Mouse (Mus musculus): ENCODE measurements around the gene Dnah2. TPM values are rescaled to one million over a fixed set of nuclear protein-coding genes. Genes with fewer than 3 reads are reported as not detected.

Dnah2 gene
- polyA plus RNA-seq, 1 experiment from 2014 or later = 0.36 TPM

DNA sequence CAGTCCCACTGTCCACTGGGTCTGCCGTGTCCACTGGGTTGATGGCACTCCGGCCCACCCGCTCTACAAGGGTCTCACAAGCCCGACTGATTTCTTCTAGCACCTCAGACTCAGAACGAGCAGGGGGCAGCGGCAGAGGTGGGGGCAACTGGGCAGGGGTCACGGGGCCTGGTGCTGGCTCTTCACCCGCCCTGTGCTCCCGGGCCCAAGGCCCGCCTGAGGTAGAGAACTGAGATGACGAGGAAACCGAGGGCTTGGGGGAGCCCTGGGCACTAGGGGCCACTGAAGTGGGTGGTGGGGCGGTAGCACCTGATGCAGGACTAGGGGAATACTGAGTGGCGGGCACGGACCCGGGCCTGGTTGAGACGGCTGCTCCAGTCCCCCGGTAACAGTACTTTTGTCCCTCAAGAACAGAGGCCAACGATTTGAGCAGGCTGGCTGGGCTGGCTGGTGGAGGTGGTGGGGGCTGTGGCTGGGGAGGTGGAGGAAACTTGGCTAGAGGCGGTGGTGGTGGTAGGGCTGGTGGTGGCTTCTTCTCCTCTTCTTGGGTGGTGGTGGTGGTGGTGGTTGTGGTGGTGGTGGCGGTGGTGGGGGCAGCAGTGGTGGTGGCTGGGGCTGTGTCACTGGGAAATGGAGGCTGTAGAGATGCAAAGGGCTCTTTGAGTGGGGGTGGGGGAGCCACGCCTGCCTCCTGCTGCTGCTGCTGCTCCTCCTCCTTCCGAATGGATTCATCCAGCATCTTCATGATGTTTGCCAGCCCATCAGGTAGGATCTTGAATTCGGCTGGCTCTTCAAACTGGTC is 144.1 kb downstream of the Dnah2 start:
- H3K4me1 ChIP-seq (ENCODE audit: control insufficient read depth in 2 of 2, insufficient read depth in 2 of 2, low read length in 2 of 2) = peaks cover 7% of the 10 kb centered on the region in 2 experiments
- H3K27me3 ChIP-seq (ENCODE audit: control insufficient read depth, insufficient read depth, low read length) = no peaks in the 10 kb centered on the region
- no peak overlapping the region for H3K9ac ChIP-seq (ENCODE audit: low read length)
- no peak for ATAC-seq (ENCODE audit: insufficient number of reproducible peaks, insufficient read depth, low FRiP score, low read depth)
- no peaks in the 10 kb centered on the region for H3K9me3 ChIP-seq (ENCODE audit: control insufficient read depth, low read length)
- no peak overlapping the region for H3K4me2 ChIP-seq (ENCODE audit: low read length)
- H3K36me3 ChIP-seq (ENCODE audit: control insufficient read depth, insufficient read depth, low read length) = peaks cover 83% of the 10 kb centered on the region
- no peak overlapping the region for H3K4me3 ChIP-seq (ENCODE audit: control insufficient read depth in 1 of 2, insufficient read depth in 1 of 2, low read depth in 1 of 2, low read length in 2 of 2)
- 92% methylated on average over 24 of the region's 24 CpGs for WGBS
- H3K27ac ChIP-seq (replicated peaks in 1 of 2; ENCODE audit: control insufficient read depth in 1 of 2, insufficient read depth in 1 of 2, low read depth in 2 of 2, low read length in 2 of 2) = no peak overlapping the region

DNA sequence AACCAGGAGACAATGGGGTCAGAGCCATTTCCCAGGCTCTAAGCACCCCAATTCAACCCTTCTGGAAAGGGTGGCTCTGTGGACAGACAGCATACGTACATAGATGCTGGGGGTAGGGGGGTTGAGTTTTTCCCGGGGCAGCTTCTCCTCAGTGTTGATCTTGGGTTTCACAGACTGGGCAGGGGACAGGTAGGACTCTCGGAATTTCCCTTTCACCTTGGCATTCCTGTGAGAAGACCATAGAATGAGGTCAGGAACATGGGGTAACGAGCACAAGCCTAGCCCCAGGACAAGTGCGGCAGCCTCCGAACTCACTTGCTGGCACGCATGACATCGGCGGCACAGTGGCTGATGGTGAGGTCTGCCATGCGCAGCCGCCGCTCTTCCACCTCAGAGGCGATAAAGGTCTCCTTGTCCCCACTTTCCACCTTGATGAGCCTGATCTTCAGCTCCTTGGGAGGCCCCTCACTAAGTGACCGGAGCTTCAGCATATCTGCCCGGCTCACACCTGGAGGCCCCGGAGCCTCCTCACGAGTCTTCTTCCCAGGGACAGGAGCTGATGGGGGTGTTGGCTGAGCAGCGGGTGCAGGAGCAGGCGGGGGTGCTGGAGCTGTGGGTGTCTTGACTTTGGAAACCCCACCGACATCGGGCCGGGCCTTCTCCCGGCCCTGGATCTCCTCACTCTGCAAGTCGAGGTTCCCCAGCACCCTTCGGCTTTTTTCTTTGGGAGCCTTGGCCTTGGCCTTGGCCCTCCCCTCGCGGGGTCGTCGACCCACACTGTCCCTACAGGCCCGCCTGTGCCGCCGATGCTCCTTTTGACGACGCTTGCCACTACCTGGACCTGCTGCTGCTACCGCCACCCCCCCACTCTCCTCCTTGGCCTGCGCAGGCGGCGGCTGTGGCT is 145.0 kb downstream of the Dnah2 start:
- no peaks in the 10 kb centered on the region for H3K27me3 ChIP-seq (ENCODE audit: control insufficient read depth, insufficient read depth, low read length)
- no peak overlapping the region for H3K4me2 ChIP-seq (ENCODE audit: low read length)
- H3K27ac ChIP-seq (replicated peaks in 1 of 2; ENCODE audit: control insufficient read depth in 1 of 2, insufficient read depth in 1 of 2, low read depth in 2 of 2, low read length in 2 of 2) = no peak overlapping the region
- no peak overlapping the region for H3K9ac ChIP-seq (ENCODE audit: low read length)
- no peak for ATAC-seq (ENCODE audit: insufficient number of reproducible peaks, insufficient read depth, low FRiP score, low read depth)
- H3K9me3 ChIP-seq (ENCODE audit: control insufficient read depth, low read length) = no peaks in the 10 kb centered on the region
- H3K36me3 ChIP-seq (ENCODE audit: control insufficient read depth, insufficient read depth, low read length) = peaks cover 87% of the 10 kb centered on the region
- H3K4me1 ChIP-seq (ENCODE audit: control insufficient read depth in 2 of 2, insufficient read depth in 2 of 2, low read length in 2 of 2) = peaks cover 7 to 9% of the 10 kb centered on the region in 2 experiments
- WGBS = 89% methylated on average over 37 of the region's 38 CpGs
- no peak overlapping the region for H3K4me3 ChIP-seq (ENCODE audit: control insufficient read depth in 1 of 2, insufficient read depth in 1 of 2, low read depth in 1 of 2, low read length in 2 of 2)

DNA sequence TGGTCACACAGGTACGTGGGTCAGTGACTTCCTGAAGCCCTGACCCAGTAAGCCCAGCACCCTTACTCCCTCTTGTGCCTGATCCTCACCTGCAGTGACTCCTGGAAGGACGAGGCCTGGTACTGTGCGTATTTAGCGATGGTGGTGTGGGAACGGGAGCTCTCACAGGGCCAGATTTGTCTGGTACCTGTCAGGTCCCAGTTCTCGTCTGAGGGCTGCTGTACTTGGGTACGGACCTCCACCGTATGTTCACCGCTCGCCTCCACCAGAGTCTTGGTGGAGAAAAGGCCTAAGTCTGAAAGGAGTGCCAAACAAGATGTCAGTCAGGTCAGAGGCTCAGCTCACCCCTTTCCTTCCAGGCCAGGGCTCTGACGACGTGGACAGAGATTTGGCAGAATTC is 146.9 kb downstream of the Dnah2 start:
- H3K4me1 ChIP-seq (ENCODE audit: control insufficient read depth in 2 of 2, insufficient read depth in 2 of 2, low read length in 2 of 2) = peaks cover 10 to 13% of the 10 kb centered on the region in 2 experiments; a peak in 3 of 4 replicates
- H3K27ac ChIP-seq (replicated peaks in 1 of 2; ENCODE audit: control insufficient read depth in 1 of 2, insufficient read depth in 1 of 2, low read depth in 2 of 2, low read length in 2 of 2) = no peak overlapping the region
- 84% methylated on average over 12 of the region's 12 CpGs for WGBS
- no peaks in the 10 kb centered on the region for H3K9me3 ChIP-seq (ENCODE audit: control insufficient read depth, low read length)
- no peak overlapping the region for H3K4me2 ChIP-seq (ENCODE audit: low read length)
- no peak overlapping the region for H3K9ac ChIP-seq (ENCODE audit: low read length)
- ATAC-seq (ENCODE audit: insufficient number of reproducible peaks, insufficient read depth, low FRiP score, low read depth) = no peak
- H3K36me3 ChIP-seq (ENCODE audit: control insufficient read depth, insufficient read depth, low read length) = peaks cover 75% of the 10 kb centered on the region
- no peaks in the 10 kb centered on the region for H3K27me3 ChIP-seq (ENCODE audit: control insufficient read depth, insufficient read depth, low read length)
- H3K4me3 ChIP-seq (ENCODE audit: control insufficient read depth in 1 of 2, insufficient read depth in 1 of 2, low read depth in 1 of 2, low read length in 2 of 2) = no peak overlapping the region

DNA sequence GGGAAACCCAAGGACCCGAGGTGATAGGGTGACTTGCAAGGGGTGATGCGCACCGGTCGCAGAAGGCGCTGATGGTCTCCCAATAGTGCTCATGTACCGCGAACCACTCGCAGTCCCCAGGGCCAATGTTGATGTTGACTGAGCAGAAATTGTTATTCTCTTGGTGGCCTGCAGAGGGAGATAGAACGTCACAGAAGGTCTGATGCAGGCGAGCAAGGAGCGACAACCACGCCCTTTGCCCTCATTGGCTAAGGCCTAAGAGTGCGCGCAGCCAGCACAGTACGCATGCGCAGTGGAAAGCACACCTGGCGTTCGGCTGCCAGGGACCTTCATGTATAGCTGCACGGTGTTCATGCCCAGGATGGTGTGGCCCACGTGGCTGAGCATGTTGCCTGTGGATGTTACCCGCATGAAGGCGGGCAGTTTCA is 147.7 kb downstream of the Dnah2 start:
- no peaks in the 10 kb centered on the region for H3K27me3 ChIP-seq (ENCODE audit: control insufficient read depth, insufficient read depth, low read length)
- peak; percentile 14; the same call in 1 of the 2 replicates for ATAC-seq (ENCODE audit: insufficient number of reproducible peaks, insufficient read depth, low FRiP score, low read depth)
- 17% methylated on average over 22 of the region's 22 CpGs for WGBS
- H3K27ac ChIP-seq (replicated peaks in 1 of 2; ENCODE audit: control insufficient read depth in 1 of 2, insufficient read depth in 1 of 2, low read depth in 2 of 2, low read length in 2 of 2) = no peak overlapping the region
- no peak overlapping the region for H3K9ac ChIP-seq (ENCODE audit: low read length)
- H3K4me2 ChIP-seq (ENCODE audit: low read length) = no peak overlapping the region
- H3K9me3 ChIP-seq (ENCODE audit: control insufficient read depth, low read length) = no peaks in the 10 kb centered on the region
- peaks cover 67% of the 10 kb centered on the region for H3K36me3 ChIP-seq (ENCODE audit: control insufficient read depth, insufficient read depth, low read length)
- H3K4me1 ChIP-seq (ENCODE audit: control insufficient read depth in 2 of 2, insufficient read depth in 2 of 2, low read length in 2 of 2) = peaks cover 17% of the 10 kb centered on the region in 2 experiments
- no peak overlapping the region for H3K4me3 ChIP-seq (ENCODE audit: control insufficient read depth in 1 of 2, insufficient read depth in 1 of 2, low read depth in 1 of 2, low read length in 2 of 2)

DNA sequence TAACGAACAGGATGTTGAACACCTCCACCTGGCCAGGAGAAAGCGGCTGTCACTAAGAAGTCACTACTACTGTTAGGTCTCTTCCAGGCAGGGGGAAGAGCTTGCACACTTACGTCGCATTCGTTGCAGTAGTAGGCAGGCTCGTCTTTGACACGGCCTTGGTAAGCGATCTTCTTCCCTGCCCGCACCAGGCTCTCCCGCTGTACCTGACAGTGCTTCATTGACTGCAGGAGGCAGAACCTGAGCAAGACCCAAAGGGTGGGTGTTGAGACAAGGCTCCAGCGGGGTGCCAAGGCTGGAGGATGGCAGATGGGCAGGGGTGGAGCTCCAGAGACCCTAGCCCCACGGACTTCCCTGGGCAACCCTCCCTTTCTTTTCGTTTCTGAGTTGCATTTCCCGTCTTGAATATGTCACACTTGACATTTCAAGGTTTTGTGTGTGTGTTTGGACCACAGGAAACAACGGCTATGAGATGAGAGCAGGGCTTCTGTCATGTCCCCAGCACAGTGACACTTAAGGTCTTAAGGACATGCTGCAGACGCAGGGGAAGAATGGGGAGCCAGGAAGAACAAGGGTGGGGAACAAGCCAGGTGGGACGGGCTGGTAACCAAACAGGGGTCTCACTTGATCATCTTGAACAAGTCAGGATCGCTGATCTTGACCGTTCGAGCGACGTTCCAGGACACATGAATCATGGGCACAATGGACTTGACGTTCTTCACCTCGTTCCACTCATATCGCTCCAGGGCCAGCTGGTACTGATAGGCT is 148.6 kb downstream of the Dnah2 start:
- no peak overlapping the region for H3K4me3 ChIP-seq (ENCODE audit: control insufficient read depth in 1 of 2, insufficient read depth in 1 of 2, low read depth in 1 of 2, low read length in 2 of 2)
- no peak overlapping the region for H3K4me2 ChIP-seq (ENCODE audit: low read length)
- no peaks in the 10 kb centered on the region for H3K27me3 ChIP-seq (ENCODE audit: control insufficient read depth, insufficient read depth, low read length)
- no peaks in the 10 kb centered on the region for H3K9me3 ChIP-seq (ENCODE audit: control insufficient read depth, low read length)
- no peak overlapping the region for H3K27ac ChIP-seq (replicated peaks in 1 of 2; ENCODE audit: control insufficient read depth in 1 of 2, insufficient read depth in 1 of 2, low read depth in 2 of 2, low read length in 2 of 2)
- H3K9ac ChIP-seq (ENCODE audit: low read length) = no peak overlapping the region
- peaks cover 58% of the 10 kb centered on the region for H3K36me3 ChIP-seq (ENCODE audit: control insufficient read depth, insufficient read depth, low read length)
- no peak for ATAC-seq (ENCODE audit: insufficient number of reproducible peaks, insufficient read depth, low FRiP score, low read depth)
- 66% methylated on average over 25 of the region's 25 CpGs for WGBS
- H3K4me1 ChIP-seq (ENCODE audit: control insufficient read depth in 2 of 2, insufficient read depth in 2 of 2, low read length in 2 of 2) = peaks cover 17% of the 10 kb centered on the region in 2 experiments

DNA sequence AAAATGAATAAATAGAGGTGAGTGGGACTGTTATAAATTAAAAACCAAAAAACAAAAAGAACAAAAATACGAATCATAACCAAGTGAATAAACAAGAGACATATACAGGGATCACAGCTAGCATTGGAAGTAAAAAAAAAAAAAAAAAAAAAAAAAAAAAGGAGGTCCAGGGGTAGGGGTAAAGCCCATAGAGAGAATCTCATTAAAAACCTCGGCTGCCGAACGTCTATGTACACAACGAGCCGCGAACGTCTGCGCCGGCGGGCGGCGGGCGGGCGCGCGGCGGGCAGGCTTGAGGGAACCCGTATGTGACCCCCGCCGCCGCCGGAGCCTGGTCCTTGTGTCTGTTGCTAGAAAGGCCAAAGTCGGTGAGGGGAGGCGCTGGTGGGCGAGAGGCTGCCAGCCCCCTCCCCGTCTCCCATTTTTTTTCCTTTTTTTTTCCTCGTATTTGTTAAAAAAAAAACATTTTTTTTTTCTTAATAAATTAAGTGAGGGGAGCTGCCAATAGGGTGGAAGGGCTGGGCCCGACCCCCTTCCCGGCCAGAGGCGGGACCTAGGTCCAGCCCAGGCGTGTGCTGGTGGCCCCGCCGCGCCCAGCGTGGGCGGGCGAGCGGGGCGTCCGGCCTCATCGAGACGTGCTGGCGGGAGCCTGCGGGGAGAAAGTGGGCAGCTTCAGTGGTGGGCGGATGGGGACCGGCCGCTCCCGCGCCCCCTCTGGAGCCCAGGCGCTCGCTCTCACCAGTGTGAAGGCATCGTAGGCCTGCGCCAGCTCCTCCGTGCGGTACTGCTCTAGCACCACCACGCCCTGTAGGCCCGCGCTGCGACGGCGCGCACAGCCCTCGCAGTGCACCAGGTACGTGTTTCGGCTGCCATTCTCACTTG is 149.5 kb downstream of the Dnah2 start:
- H3K4me3 ChIP-seq (ENCODE audit: control insufficient read depth in 1 of 2, insufficient read depth in 1 of 2, low read depth in 1 of 2, low read length in 2 of 2) = no peak overlapping the region
- WGBS = 30% methylated on average over 66 of the region's 66 CpGs
- peaks cover 17% of the 10 kb centered on the region in 2 experiments for H3K4me1 ChIP-seq (ENCODE audit: control insufficient read depth in 2 of 2, insufficient read depth in 2 of 2, low read length in 2 of 2)
- ATAC-seq (ENCODE audit: insufficient number of reproducible peaks, insufficient read depth, low FRiP score, low read depth) = no peak
- no peak overlapping the region for H3K27ac ChIP-seq (replicated peaks in 1 of 2; ENCODE audit: control insufficient read depth in 1 of 2, insufficient read depth in 1 of 2, low read depth in 2 of 2, low read length in 2 of 2)
- H3K9ac ChIP-seq (ENCODE audit: low read length) = peak overlapping the region; percentile 83
- H3K9me3 ChIP-seq (ENCODE audit: control insufficient read depth, low read length) = no peaks in the 10 kb centered on the region
- H3K27me3 ChIP-seq (ENCODE audit: control insufficient read depth, insufficient read depth, low read length) = no peaks in the 10 kb centered on the region
- H3K36me3 ChIP-seq (ENCODE audit: control insufficient read depth, insufficient read depth, low read length) = peaks cover 49% of the 10 kb centered on the region
- H3K4me2 ChIP-seq (ENCODE audit: low read length) = peak overlapping the region; percentile 73
